Mouse (Mus musculus) C2C12 (cell line): Measurements from ENCODE around the gene Rbfox2.

Experiments used
- CTCF ChIP-seq: IDR thresholded peaks from one replicate; pipeline ENCODE4 v1.5.1; 2011; ENCODE audit not compliant: control insufficient read depth, insufficient read depth, insufficient read length
- MAX ChIP-seq: IDR thresholded peaks from one replicate; pipeline ENCODE4 v1.6.1; 2011; ENCODE audit warnings: mild to moderate bottlenecking, control low read depth

DNA sequence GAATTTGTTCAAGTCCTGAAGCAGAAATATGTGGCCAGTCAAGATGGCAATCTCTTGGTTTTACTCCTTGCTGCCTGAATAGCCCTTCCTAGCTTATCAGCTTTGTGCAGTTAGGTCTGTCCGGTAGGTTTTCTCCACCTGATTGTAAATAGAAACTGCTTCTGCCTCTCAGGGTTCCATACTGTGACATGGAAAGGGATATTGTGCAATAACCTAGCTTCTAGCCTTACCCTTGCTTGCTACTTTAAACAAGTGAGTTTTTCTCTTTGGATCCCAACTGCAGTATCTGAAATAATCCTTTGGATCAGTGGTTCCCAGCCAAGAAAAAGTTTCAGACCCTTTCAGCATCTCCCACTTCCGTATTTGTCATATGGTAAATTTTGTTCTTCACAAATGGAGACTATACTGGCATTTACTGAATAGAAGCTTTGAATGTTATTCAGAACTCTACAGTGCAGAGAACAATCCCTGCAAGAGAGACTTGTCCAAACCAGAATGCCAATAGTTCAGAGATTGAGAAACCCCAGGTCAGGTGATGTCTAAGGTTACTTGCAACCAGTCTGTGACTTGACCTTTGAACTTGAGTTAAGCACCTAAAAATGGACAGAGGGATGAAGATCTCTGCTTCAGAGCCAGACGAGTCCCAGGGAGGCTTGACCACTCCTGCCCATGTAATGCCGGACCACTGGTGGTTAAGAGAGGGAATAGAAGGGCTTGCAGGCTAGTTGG is 1.1 kb upstream of the Rbfox2 start:
- no peak for TF ChIP-seq CTCF
- no peak for TF ChIP-seq MAX
